Mouse (Mus musculus) cerebellum, adult (tissue): ENCODE results near the gene Fam3b.

Experiments
- ATAC-seq: cut with Nextera tagmentation; 2 replicates; pipeline ENCODE4 v1.9.2; 2017; ENCODE audit warnings: mild to moderate bottlenecking, moderate library complexity, mixed read lengths; ENCODE audit not compliant: insufficient number of reproducible peaks, low FRiP score, low TSS enrichment

The Fam3b gene

GRCm38 (mm10) chr16:97514099-97514940 lies at the start of gene Fam3b:
Gene Fam3b (minus strand): TSS chr16:97514816.
- no peak for ATAC-seq

GRCm38 (mm10) chr16:97544340-97544739 lies 29.7 kb upstream of the Fam3b start:
- ATAC-seq: no peak

- no peak for ATAC-seq
These were observed 22.2 kb upstream of the Fam3b start for GRCm38 (mm10) chr16:97536859-97537258.

- 0 out of 2 replicates have a peak, but pooled peaks have one; percentile 24 for ATAC-seq
These were observed 21.3 kb upstream of the Fam3b start for GRCm38 (mm10) chr16:97535808-97536413.

GRCm38 (mm10) chr16:97534876-97535461 lies 20.4 kb upstream of the Fam3b start:
- peak; percentile 49; the same call in 1 of the 2 replicates for ATAC-seq

GRCm38 (mm10) chr16:97534448-97534847 lies 19.8 kb upstream of the Fam3b start:
- ATAC-seq: 0 out of 2 replicates have a peak, but pooled peaks have one; percentile 5

- no peak for ATAC-seq
These were observed 19.1 kb upstream of the Fam3b start for GRCm38 (mm10) chr16:97533751-97534150.

GRCm38 (mm10) chr16:97533126-97533525 lies 18.5 kb upstream of the Fam3b start:
- no peak for ATAC-seq

GRCm38 (mm10) chr16:97529241-97529640 lies 14.6 kb upstream of the Fam3b start:
- no peak for ATAC-seq

GRCm38 (mm10) chr16:97523024-97523423 lies 8.4 kb upstream of the Fam3b start:
- no peak for ATAC-seq

- ATAC-seq: no peak
These were observed 7.4 kb upstream of the Fam3b start for GRCm38 (mm10) chr16:97521983-97522382.

GRCm38 (mm10) chr16:97516341-97516740 lies 1.7 kb upstream of the Fam3b start:
- ATAC-seq: no peak

- no peak for ATAC-seq
These were observed 2.3 kb downstream of the Fam3b start for GRCm38 (mm10) chr16:97512347-97512751.

- no peak for ATAC-seq
These were observed 3.1 kb downstream of the Fam3b start for GRCm38 (mm10) chr16:97511495-97511894.

- ATAC-seq: no peak
These were observed 3.8 kb downstream of the Fam3b start for GRCm38 (mm10) chr16:97510849-97511248.

- ATAC-seq: no peak
These were observed 6.8 kb downstream of the Fam3b start for GRCm38 (mm10) chr16:97507783-97508182.

- ATAC-seq: no peak
These were observed 9.8 kb downstream of the Fam3b start for GRCm38 (mm10) chr16:97504793-97505192.

- no peak for ATAC-seq
These were observed 10.8 kb downstream of the Fam3b start for GRCm38 (mm10) chr16:97503849-97504248.

- no peak for ATAC-seq
These were observed 13.7 kb downstream of the Fam3b start for GRCm38 (mm10) chr16:97500901-97501300.

GRCm38 (mm10) chr16:97499450-97499849 lies 15.2 kb downstream of the Fam3b start:
- ATAC-seq: no peak

GRCm38 (mm10) chr16:97498139-97498538 lies 16.5 kb downstream of the Fam3b start:
- ATAC-seq: no peak
